Mouse (Mus musculus) gastrocnemius, postnatal 14 days (tissue): Measurements from ENCODE around the gene Galntl6. TPM values are rescaled to one million over a fixed set of nuclear protein-coding genes. Genes with fewer than 3 reads are reported as not detected.
A peak's percentile ranks its signal among the peaks of the same experiment; 100 is the strongest.

Source experiments
- DNase-seq: peaks from one replicate; pipeline ENCODE4 v3.0.0; 2021; ENCODE audit warnings: mixed read lengths
- intact Hi-C: fragments of 180-260 bp; cut with DNase I; formaldehyde crosslinking; loops from one replicate; pipeline ENCODE4 v1.15.1; 2025; ENCODE audit warnings: low total_unique reads
- long read RNA-seq, 2 experiments: library from polyadenylated mRNA; stranded (forward); transcript quantifications; one replicate each; pipeline ENCODE4 v2.0.0; 2021
- total RNA-seq, 2 experiments: library from RNA; stranded (reverse); gene quantifications; 2 replicates each; pipeline ENCODE4 v1.2.3; 2021

The Galntl6 gene
- total RNA-seq = under 1 TPM in 1 of 2 experiments, not detected in 1; 0.11 TPM
- long read RNA-seq, experiment 1 = 0 reads
- long read RNA-seq, experiment 2 = 0 reads

DNA sequence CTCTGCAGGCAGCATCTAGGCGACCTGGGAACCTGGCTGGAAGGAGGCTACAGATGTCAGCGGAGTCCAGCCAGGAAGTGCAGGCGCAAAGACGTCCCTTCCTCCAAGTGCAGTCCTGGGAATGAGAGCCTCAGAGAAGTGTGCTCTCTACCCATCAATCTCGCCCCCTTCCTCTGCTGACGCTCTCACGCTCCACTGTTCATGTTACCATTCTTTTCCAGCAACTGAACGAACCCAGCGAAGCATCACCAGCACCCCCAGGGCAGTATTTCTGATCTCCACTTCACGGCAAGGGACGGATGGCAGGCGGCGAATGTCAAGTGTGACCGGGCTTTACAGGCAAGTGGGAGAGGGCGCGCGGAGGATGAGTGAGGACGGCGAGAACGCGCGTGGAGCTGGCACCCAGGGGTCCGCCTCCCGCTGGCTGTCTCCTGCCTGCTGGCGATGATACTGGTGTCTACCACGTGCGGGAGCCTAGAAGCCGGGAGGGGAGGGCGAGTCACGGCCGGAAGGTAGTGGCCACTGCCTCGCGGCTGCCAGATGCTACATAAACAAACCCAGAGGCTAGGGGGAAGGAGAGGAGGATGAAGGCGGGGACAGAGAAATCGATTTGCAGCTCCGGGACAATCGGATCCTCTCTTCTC, at the start of gene Galntl6:
Gene Galntl6, minus strand, starts transcription at position 445 of the 644 bp plus-strand sequence.
- intact Hi-C loops = no loop called here
- DNase-seq = peak; percentile 6

DNA sequence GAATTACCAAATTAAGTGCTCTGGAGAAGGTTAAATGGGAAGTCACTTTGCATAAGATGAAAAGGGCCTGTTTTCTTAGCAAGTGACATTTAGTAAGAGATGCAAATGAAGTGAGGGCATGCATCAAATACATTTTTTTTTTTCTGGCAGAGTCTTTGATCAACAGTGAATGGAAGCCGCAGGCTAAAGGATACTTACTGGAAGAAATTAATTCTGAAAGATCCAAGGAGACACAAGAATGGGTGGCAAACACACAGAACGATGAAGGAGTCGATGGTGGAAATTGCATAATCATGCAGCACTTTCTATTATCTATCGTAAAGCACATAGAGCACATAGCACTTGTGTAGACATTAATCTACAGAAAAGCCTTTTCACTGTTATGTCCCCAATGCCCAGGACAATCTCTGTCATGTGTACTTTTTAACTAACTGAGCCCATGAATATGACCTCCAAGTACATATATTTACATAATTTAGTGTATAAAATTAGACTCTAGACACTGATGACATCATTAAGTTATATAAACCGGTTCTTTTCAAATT, 44.8 kb upstream of the Galntl6 start:
- no peak for DNase-seq
- intact Hi-C loops = no loop called here

DNA sequence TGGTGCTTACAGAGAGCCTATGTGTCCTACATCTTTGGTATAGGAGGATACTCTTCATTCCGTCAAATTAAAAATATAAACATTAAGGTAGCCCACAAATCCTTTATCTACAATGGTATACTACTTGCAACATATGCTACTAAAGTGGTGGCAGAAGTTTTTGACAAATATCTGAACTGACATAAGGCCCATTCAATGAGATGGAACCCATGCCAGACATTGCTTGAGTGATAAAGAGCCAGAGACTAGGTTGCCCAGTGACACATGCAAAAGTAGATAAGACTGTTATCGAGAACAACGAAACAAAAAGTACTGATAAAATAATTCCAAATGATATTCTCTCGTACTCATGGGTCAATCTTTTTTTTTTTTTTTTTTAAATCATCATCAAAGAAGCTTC, 31.3 kb upstream of the Galntl6 start:
- intact Hi-C loops = no loop called here
- DNase-seq = no peak

DNA sequence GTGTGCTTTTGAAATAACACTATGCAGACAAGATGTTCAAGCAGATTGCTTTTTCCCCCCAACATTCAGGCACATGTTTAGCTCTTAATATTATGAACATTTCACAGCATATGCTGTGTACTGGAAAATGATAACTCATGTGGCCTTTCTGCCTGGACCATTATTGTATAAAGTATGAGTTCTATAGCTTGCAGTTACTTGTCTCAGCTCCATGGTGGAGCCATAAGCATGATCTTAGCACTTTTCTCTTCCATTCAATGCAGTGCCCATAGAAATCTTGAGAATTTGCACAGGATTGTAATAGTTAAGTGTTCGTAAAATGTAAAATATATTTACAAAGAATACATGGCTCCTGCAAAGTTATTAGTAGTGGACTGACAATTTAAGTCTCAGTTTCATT, 18.6 kb upstream of the Galntl6 start:
- no peak for DNase-seq
- intact Hi-C loops = no loop called here

- no peak for DNase-seq
- intact Hi-C loops = no loop called here
These were observed 2.7 kb upstream of the Galntl6 start for GRCm38 (mm10) chr8:58915142-58915541.

DNA sequence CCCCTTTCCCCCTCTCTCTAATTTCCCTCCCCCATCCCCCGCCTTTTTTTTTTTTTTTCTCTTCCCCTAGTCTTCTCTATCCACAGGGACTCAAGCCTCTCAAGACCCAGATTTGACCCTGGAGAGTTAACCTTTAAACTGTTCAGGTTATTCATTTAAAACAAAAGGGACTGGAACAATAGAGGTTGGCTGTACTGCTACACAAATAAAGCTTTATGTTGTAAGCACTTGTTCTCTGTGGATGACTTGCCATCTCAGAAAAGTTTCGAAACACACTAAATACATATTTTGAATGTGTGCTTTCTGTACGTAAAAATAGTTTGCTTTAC, 1.2 kb upstream of the Galntl6 start:
- intact Hi-C loops = no loop called here
- no peak for DNase-seq

DNA sequence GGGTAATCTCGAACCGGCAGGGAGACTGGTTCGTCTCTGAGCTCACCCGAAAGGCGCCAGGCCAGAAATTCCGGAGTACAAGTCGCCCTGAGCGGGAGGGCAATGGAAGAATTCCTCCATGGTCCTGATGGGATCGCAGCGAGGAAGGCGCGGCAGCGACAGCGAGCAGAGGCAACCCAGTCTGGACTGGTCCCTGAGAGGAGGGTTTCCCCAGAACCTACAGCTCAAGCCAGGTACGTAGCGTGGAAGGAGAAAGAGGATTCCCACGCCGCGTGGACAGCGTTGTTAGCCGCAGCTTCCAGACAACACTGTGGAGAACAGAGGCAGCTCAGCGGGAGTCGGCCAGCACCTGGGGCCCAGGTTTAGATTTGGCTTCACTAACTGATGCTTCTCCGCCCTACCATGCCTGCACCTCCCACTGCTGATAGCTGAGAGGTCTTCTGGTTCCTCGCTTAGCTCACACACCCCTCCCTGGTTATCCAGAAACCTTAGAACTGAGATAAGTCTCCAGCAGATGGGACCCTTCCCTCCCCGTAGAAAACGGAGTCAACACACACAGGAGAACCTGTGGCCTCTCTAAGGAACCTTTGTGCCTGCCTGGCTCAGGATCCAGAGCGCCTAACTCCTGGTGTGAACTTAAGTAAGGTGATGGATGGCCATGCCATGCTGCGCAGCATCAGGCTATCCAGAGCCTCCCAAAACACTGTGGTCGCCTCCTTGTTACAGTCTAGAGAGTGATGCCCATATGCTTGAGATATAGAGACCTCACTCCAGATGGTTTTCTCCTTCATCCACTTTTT, 600 bp upstream of the Galntl6 start:
- intact Hi-C loops = no loop called here
- peak; percentile 11 for DNase-seq

DNA sequence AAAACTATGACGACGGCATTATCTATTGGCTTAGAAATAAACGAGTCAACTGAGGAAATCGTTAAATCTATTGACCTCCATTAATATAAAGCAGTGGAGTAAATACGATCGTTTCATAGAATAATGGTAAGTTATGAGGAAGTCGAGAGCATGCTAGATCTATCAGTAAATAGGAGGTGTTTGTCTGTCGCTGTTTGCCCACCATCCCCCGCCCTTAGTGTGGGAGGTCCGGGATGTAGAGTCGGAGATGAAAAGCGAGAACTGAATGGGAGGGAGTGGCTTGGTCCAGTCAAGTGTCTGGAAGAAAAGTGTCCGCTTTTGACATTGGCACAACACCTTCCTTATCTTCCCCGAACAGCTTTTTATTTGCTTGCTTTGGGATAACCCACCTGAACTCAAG, 763 bp downstream of the Galntl6 start, which contains the start of gene BC030500:
Gene BC030500, plus strand, starts transcription at position 79 of the 400 bp plus-strand sequence.
- no peak for DNase-seq
- intact Hi-C loops = no loop called here

DNA sequence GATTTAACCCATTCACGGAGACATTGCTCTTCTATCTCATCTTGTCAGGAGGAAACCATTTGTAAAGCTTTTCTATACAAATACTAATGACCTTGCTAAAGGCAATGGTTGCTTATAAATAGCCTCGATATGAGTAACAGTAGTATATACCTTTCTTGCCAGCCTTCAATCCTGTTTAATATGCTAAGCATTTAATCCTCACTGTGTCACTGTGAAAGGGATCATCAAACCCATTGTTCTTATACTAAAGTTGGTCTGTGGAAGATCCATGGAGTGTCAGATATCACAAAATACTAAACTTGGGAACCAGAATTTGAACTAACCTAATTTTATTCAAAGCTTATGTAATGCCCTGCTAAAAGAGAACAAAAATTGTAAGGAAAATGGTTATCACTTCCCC, 8.0 kb downstream of the Galntl6 start:
- DNase-seq = no peak
- intact Hi-C loops = no loop called here

GRCm38 (mm10) chr8:58895960-58896359, 16.5 kb downstream of the Galntl6 start:
- DNase-seq = no peak
- intact Hi-C loops = no loop called here

GRCm38 (mm10) chr8:58890591-58890990, 21.8 kb downstream of the Galntl6 start:
- DNase-seq = no peak

GRCm38 (mm10) chr8:58886405-58886804, 26.0 kb downstream of the Galntl6 start:
- intact Hi-C loops = no loop called here
- no peak for DNase-seq

More at GRCm38 (mm10) chr8:58890591-58890990, 21.8 kb downstream of the Galntl6 start:
- intact Hi-C loops = no loop called here

DNA sequence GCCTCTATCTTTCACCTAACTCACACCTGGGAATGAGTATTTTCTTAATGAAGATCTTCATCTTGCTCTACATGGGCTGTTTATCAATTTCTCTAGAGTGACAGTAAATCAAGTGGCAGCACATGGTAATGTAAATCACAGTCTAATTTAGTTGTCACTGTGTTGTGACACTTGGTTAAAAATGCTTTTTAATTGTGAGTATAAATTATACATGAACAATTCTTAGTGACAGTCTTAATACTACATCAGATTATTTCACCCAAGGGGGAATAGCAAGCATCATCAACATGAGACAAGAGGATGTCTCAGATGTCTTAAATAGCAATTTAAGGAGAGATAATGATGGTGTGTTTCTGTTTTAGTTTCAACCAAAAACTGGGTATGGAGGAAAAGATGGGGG, 88.1 kb downstream of the Galntl6 start:
- DNase-seq = no peak
- intact Hi-C loops = no loop called here

DNA sequence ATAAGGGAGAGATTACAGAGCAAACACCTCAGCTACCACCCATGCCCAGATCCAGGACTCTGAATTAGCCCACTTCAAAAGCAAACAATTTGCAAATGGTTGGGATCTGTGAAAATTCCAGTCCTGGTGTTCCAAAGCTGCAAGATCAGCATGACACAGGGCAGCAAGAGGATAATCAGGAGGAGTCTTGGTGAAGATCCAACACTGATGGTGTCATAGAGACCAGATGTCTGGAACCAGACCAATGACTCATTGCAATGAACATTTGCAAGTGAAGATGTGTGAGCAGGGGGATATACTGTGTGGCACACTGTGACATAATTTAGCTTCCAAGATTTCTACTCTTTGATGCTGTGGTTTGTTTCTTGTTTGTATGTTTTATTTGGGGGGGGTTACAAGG, 107.2 kb downstream of the Galntl6 start:
- intact Hi-C loops = no loop called here
- DNase-seq = peak; percentile 3

- intact Hi-C loops = no loop called here
These were observed 110.6 kb downstream of the Galntl6 start for GRCm38 (mm10) chr8:58801847-58802246.

DNA sequence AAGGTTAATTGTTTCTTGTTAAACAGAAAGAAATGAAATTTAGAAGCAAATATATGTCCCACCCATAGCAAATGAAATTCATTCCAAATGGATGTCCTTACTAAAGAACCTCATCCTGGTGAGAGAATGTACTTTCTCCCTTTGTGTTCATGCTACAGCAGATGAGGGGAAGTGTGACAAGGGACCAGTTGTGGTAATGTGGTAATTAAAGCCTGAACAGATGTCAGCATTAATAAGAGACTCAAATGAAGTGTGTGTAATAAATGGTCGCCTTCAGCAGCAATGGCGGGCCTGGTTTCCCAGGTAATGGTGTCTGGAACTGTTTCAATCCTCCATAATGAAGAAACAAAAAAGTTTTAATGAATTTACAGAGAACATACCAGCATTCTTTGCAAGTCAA, 158.7 kb downstream of the Galntl6 start:
- intact Hi-C loops = no loop called here
- no peak for DNase-seq

More at GRCm38 (mm10) chr8:58801847-58802246, 110.6 kb downstream of the Galntl6 start:
- no peak for DNase-seq

GRCm38 (mm10) chr8:58737963-58738362, 174.5 kb downstream of the Galntl6 start:
- intact Hi-C loops = no loop called here
- DNase-seq = no peak

- intact Hi-C loops = no loop called here
- no peak for DNase-seq
These were observed 220.7 kb downstream of the Galntl6 start for GRCm38 (mm10) chr8:58691761-58692160.

- intact Hi-C loops = no loop called here
- DNase-seq = no peak
These were observed 234.5 kb downstream of the Galntl6 start for GRCm38 (mm10) chr8:58677847-58678450.

DNA sequence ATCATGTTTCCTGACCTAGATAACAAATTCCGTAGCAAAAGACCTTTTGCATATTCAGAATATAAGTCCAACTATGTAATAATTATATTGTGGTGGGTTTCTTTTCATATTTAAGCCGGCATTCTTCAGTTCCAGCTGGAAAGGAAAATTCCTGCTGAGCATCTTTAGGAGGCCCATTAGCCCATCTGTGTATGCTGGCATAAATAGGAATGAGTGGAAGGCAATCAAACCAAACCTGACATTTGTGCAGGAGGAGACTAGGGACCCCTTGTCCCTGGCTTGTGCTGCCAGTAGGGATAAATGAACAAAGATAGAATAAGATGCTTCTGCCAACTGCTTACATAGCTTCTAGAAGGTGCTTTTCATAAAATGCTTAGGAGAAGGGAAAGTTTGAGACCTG, 243.4 kb downstream of the Galntl6 start:
- no peak for DNase-seq
- intact Hi-C loops = no loop called here
